Mouse (Mus musculus) embryonic facial prominence, embryonic 13.5 days (tissue): Measurements from ENCODE around the gene H2-Ke6. TPM values are rescaled to one million over a fixed set of nuclear protein-coding genes. Genes with fewer than 3 reads are reported as not detected.

Experiments
- ATAC-seq: fragments of 200-750 bp; cut with Nextera tagmentation; 2 replicates; pipeline ENCODE4 v1.8.0; 2017; ENCODE audit warnings: low read depth; ENCODE audit not compliant: insufficient number of reproducible peaks, insufficient read depth, low FRiP score, low TSS enrichment
- H3K27ac ChIP-seq: fragments of 300-500 bp; sonication (generic); 2 replicates; pipeline ENCODE4 v1.5.1; 2015; ENCODE audit warnings: moderate library complexity, mild to moderate bottlenecking, inconsistent platforms
- H3K27me3 ChIP-seq: fragments of 300-500 bp; sonication (generic); 2 replicates; pipeline ENCODE4 v1.6.1; 2015; ENCODE audit warnings: mild to moderate bottlenecking, inconsistent platforms
- H3K36me3 ChIP-seq: fragments of 300-500 bp; sonication (generic); 2 replicates; pipeline ENCODE4 v1.6.1; 2015; ENCODE audit warnings: mild to moderate bottlenecking, inconsistent platforms
- H3K4me1 ChIP-seq: fragments of 300-500 bp; sonication (generic); 2 replicates; pipeline ENCODE4 v1.6.1; 2015; ENCODE audit warnings: inconsistent platforms
- H3K4me2 ChIP-seq: fragments of 300-500 bp; sonication (generic); 2 replicates; pipeline ENCODE4 v1.6.1; 2015; ENCODE audit warnings: moderate library complexity, mild to moderate bottlenecking, inconsistent platforms
- H3K4me3 ChIP-seq: fragments of 300-500 bp; sonication (generic); 2 replicates; pipeline ENCODE4 v1.5.1; 2015; ENCODE audit warnings: mild to moderate bottlenecking, inconsistent platforms
- H3K9ac ChIP-seq: fragments of 300-500 bp; sonication (generic); 2 replicates; pipeline ENCODE4 v1.6.1; 2015; ENCODE audit warnings: mild to moderate bottlenecking, inconsistent platforms
- H3K9me3 ChIP-seq: fragments of 300-500 bp; sonication (generic); 2 replicates; pipeline ENCODE4 v1.6.1; 2016; ENCODE audit warnings: inconsistent platforms
- WGBS: fragments of 180-500 bp; shearing (Covaris S2); methylation state at CpG from one replicate; pipeline ENCODE4 v1.1.7; 2015; ENCODE audit warnings: mixed read lengths; 5-methylcytosine and 5-hydroxymethylcytosine counted together
- polyA plus RNA-seq: library from polyadenylated mRNA; unstranded; fragments of >200 nt; fragmentation: Nextera tagmentation; extraction: Ambion mirVana; gene quantifications from 2 replicates; pipeline ENCODE4 v1.2.1, GENCODE M21; 2015

The H2-Ke6 gene
- polyA plus RNA-seq, 1 experiment from 2014 or later = 58.8 TPM

DNA sequence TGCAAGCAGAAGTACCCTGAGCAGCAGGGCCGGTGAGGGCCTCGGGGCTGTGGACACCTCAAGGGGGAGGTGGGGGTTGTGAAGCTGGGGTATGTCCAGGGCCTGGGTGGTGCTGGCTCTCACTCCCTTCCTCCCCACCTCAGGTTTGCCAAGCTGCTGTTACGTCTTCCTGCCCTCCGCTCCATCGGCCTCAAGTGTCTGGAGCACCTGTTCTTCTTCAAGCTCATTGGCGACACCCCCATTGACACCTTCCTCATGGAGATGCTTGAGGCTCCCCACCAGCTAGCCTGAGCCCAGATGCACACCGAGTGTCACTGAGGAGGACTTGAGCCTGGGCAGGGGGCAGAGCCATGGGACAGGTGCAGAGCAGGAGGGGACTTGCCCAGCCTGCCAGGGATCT is 9.4 kb upstream of the H2-Ke6 start:
- Histone ChIP-seq H3K4me2 (no peak overlapping the region), H3K9ac (no peak overlapping the region), H3K4me1 (peaks cover 45% of the 10 kb centered on the region), H3K36me3 (peaks cover 46% of the 10 kb centered on the region), H3K27ac (peak overlapping the region; percentile 64; the same call in 1 of the 2 replicates), H3K27me3 (peaks cover 49% of the 10 kb centered on the region), H3K9me3 (no peaks in the 10 kb centered on the region), H3K4me3 (no peak overlapping the region)
- WGBS = 89% methylated on average over 7 of the region's 7 CpGs
- ATAC-seq = no peak

DNA sequence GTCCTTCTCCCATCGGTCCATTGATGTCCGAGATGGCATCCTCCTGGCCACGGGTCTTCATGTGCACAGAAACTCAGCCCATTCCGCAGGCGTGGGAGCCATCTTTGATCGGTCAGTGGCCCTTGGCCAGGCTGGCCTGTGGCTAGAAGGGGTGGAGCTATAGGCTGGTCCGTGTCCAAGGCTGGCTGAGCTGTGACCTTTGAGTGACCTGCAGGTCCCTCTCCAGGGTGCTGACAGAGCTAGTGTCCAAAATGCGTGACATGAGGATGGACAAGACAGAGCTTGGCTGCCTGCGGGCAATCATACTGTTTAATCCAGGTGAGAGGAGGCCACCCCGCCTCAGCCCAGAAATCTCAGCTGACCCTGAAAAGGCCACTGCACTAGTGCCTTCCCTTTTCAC is 8.8 kb upstream of the H2-Ke6 start:
- H3K4me3 ChIP-seq = no peak overlapping the region
- no peaks in the 10 kb centered on the region for H3K9me3 ChIP-seq
- H3K9ac ChIP-seq = no peak overlapping the region
- peaks cover 45% of the 10 kb centered on the region for H3K4me1 ChIP-seq
- H3K4me2 ChIP-seq = no peak overlapping the region
- H3K27me3 ChIP-seq = peaks cover 43% of the 10 kb centered on the region
- no peak for ATAC-seq
- H3K36me3 ChIP-seq = peaks cover 46% of the 10 kb centered on the region
- no peak overlapping the region for H3K27ac ChIP-seq
- WGBS = 79% methylated on average over 10 of the region's 10 CpGs

DNA sequence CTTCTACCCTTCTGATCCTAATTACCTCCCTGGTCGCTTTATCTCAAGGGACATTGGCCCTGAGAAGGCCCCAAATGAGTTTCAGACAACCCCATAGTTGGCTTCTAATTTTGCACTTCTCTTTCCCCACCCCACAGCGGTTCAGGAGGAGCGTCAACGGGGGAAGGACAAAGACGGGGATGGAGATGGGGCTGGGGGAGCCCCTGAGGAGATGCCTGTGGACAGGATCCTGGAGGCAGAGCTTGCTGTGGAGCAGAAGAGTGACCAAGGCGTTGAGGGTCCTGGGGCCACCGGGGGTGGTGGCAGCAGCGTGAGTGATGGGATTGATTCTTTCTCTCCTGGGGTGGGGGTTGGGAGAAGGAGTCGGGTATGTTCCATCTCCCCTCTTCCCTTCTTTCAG is 7.7 kb upstream of the H2-Ke6 start:
- WGBS = 82% methylated on average over 9 of the region's 9 CpGs
- peaks cover 46% of the 10 kb centered on the region for H3K36me3 ChIP-seq

DNA sequence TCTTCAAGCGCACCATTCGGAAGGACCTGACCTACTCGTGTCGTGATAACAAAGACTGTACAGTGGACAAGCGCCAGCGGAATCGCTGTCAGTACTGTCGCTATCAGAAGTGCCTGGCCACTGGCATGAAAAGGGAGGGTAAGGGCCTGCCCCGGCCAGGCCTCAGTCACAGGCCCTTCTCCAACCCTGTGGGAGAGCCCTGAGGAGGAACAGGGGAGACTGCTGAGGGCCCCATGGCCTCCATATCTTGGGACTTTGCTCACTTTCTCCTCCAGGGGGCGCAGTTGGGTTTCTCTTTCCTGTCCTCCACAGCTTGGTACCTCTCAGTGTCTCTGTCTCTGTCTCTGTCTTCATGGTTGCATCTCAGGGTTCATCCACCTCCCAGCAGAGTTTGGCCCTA is 6.2 kb upstream of the H2-Ke6 start:
- Histone ChIP-seq H3K27me3 (peaks cover 17% of the 10 kb centered on the region), H3K9me3 (no peaks in the 10 kb centered on the region), H3K9ac (no peak overlapping the region), H3K36me3 (peaks cover 58% of the 10 kb centered on the region), H3K4me3 (no peak overlapping the region), H3K4me2 (no peak overlapping the region), H3K4me1 (peaks cover 50% of the 10 kb centered on the region), H3K27ac (no peak overlapping the region; the same call in 1 of the 2 replicates)
- no peak for ATAC-seq
- WGBS = 80% methylated on average over 10 of the region's 10 CpGs

More for the DNA sequence above, 7.7 kb upstream of the H2-Ke6 start:
- Histone ChIP-seq H3K9me3 (no peaks in the 10 kb centered on the region), H3K4me2 (no peak overlapping the region), H3K27ac (no peak overlapping the region), H3K27me3 (peaks cover 31% of the 10 kb centered on the region), H3K9ac (no peak overlapping the region), H3K4me1 (peaks cover 43% of the 10 kb centered on the region), H3K4me3 (no peak overlapping the region)
- no peak for ATAC-seq

DNA sequence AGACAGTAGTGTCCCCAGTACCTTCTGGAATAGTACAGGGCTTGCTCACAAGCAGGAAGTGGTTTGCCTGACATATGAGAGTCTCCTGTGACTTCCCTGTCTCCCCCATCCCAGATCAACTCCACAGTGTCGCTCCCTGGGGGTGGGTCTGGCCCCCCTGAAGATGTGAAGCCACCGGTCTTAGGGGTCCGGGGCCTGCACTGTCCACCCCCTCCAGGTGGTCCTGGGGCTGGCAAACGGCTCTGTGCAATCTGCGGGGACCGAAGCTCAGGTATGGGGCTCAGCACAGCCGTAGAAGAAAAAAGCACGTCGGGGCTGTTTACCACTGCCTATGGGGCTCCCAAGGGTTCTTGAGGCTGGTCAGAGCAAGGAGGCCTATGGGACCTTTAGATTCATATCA is 5.6 kb upstream of the H2-Ke6 start:
- no peak for ATAC-seq
- H3K27ac ChIP-seq = no peak overlapping the region
- H3K27me3 ChIP-seq = peaks cover 11% of the 10 kb centered on the region
- 89% methylated on average over 9 of the region's 9 CpGs for WGBS
- peak overlapping the region; percentile 95; the same call in 1 of the 2 replicates for H3K9ac ChIP-seq
- peak overlapping the region; percentile 99 for H3K4me2 ChIP-seq
- H3K9me3 ChIP-seq = no peaks in the 10 kb centered on the region
- H3K4me1 ChIP-seq = peaks cover 50% of the 10 kb centered on the region
- peaks cover 64% of the 10 kb centered on the region for H3K36me3 ChIP-seq
- no peak overlapping the region for H3K4me3 ChIP-seq

DNA sequence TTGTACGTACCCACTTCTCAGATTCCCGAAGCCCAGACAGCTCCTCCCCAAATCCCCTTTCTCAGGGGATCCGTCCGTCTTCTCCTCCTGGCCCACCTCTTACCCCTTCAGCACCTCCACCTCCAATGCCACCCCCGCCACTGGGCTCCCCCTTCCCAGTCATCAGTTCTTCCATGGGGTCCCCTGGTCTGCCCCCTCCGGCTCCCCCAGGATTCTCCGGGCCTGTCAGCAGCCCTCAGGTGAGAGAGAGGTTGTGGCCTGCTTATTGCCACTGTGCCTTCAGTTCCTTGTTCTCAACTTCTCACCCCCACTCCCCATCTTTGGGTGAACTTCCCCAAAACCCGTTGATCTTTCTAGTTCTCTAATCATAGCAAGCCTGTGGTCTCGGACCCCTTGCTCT is 4.9 kb upstream of the H2-Ke6 start:
- Histone ChIP-seq H3K9ac (peak overlapping the region; percentile 95), H3K27ac (no peak overlapping the region), H3K36me3 (peaks cover 63% of the 10 kb centered on the region), H3K4me3 (peak overlapping the region; percentile 89), H3K4me1 (peaks cover 49% of the 10 kb centered on the region), H3K9me3 (no peaks in the 10 kb centered on the region), H3K4me2 (peak overlapping the region; percentile 99), H3K27me3 (peaks cover 5% of the 10 kb centered on the region)
- no peak for ATAC-seq
- 49% methylated on average over 9 of the region's 9 CpGs for WGBS

DNA sequence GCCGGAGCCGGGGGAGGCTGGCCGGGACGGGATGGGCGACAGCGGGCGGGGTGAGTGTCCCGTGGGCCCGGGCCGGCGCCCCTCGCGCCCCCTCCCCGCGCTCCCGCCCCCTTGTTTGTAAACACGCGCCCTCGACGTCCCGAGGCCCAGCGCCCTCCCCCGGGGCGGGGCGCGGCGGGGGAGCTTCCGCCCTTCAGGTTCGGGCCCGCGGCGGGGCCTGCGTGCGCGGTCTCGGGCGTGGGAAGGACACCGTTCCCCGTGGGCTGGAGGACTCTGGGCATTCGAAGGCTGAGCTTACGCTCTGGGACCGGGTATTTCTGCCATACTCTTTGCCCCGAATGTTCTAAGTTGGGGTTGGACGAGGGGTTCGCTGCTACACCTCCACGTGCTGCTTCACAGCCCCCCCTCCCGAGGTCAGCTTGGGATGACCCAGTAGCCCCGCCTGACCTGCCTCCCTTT is 4.3 kb upstream of the H2-Ke6 start:
- peaks cover 57% of the 10 kb centered on the region for H3K36me3 ChIP-seq
- no peak for ATAC-seq
- peak overlapping the region; percentile 99 for H3K4me2 ChIP-seq
- WGBS = under 1% methylated on average over 22 of the region's 48 CpGs
- no peaks in the 10 kb centered on the region for H3K9me3 ChIP-seq
- peak overlapping the region; percentile 96 for H3K27ac ChIP-seq
- H3K9ac ChIP-seq = peak overlapping the region; percentile 95
- H3K27me3 ChIP-seq = no peaks in the 10 kb centered on the region
- H3K4me1 ChIP-seq = peaks cover 47% of the 10 kb centered on the region
- H3K4me3 ChIP-seq = peak overlapping the region; percentile 89

DNA sequence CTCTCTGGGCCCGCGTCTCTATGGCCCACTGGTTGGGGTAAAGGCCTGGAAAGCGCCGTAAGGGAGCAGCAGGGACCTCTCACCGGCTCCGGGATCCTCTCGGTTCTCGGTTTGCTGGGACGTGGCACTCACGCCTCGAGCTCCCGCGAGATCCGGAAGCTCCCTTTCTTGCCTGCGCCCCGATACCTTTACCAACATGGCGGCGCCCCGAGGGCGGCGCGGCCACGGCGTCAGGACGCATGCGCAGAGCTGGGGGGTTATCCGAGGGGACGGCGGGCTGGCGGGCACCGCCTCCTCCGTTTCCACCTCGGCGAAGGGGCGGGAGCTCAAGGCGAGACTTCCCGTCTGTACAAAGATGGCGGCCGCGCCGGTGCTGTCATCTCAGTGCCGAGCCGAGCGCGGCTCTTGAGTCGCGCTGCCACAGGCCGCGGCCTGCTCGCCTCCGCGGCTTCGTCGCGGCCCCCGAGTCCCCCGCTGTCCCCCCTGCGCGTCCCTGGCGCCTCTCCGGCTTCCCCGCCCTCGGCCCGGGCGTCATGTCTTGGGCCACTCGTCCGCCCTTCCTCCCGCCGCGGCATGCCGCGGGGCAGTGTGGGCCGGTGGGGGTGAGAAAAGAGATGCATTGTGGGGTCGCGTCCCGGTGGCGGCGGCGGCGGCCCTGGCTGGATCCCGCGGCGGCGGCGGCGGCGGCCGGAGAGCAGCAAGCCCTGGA is 3.8 kb upstream of the H2-Ke6 start, which contains the start of the genes Slc39a7 and Rxrb:
Gene Slc39a7 (minus strand): TSS at position 218 of the 709 bp plus-strand sequence.
Gene Rxrb (plus strand): TSS at position 348 of the 709 bp plus-strand sequence.
- H3K27me3 ChIP-seq = no peaks in the 10 kb centered on the region
- ATAC-seq = peak; percentile 71
- peak within 1 kb of the TSS; percentile 99 for H3K4me2 ChIP-seq
- under 1% methylated on average over 87 of the region's 88 CpGs for WGBS
- peaks cover 53% of the 10 kb centered on the region for H3K4me1 ChIP-seq
- H3K36me3 ChIP-seq = peaks cover 51% of the 10 kb centered on the region
- peak within 1 kb of the TSS; percentile 95 for H3K9ac ChIP-seq
- peak within 1 kb of the TSS; percentile 96 for H3K27ac ChIP-seq
- H3K9me3 ChIP-seq = no peaks in the 10 kb centered on the region
- H3K4me3 ChIP-seq = peak within 1 kb of the TSS; percentile 89

DNA sequence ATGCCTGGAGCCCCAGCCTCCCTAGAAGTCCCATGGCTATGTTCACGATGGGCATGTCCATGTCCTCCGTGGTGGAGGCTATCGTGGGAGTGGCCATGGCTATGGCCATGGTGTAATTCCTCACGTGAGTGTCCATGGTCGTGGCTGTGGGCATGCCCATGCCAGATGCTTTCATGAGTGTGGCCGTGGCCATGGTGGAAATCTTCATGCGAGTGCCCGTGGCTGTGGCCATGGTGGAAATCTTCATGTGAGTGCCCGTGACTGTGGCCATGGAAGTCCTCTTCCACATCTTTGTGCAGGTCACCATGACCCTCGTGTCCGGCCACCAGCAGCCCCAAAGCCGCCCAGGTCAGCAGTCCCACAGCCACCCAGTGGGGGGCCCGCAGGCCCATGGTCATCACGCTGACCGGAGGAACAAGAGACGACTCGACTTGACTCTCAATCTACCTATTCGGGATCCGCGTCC is 3.0 kb upstream of the H2-Ke6 start:
- Histone ChIP-seq H3K27ac (peak overlapping the region; percentile 96), H3K9me3 (no peaks in the 10 kb centered on the region), H3K4me2 (peak overlapping the region; percentile 99), H3K9ac (peak overlapping the region; percentile 95), H3K4me1 (peaks cover 60% of the 10 kb centered on the region), H3K36me3 (peaks cover 44% of the 10 kb centered on the region), H3K27me3 (no peaks in the 10 kb centered on the region; the same call in 1 of the 2 replicates), H3K4me3 (peak overlapping the region; percentile 89)
- 5% methylated on average over 20 of the region's 20 CpGs for WGBS
- no peak for ATAC-seq

DNA sequence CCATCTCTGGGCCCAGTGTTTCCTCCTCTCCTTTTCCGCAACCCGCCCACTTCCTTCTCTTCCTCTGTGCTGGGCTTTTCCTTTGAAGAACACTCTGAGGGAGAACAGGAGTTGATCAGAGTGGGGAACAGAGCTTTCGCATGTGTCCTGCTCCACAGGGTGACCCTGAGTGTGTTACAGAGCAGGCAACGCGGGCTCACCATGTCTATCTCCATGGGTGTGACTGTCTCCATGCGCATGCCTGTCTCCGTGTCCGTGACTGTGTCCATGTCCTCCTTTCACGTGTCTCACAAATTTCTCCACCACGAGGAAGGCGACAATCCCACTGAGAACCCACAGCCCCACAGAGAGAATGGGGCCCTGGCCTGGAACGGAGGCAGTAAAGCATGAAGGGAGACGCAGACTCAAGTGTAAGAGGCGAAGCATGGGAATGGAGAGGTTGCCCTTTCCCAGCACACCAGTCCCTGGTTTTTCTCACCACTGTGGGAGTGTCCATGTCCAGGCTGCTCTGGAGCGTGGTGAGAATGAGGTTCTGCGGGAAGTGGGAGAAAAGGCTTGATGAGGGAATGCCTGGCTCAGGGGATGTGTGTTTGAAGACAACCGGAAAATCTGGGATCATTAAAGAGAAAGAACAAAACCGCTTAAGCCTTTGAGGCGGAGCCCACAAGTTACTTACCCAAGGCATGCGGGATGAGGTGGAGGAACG is 2.2 kb upstream of the H2-Ke6 start:
- peak overlapping the region; percentile 99 for H3K4me2 ChIP-seq
- 76% methylated on average over 21 of the region's 21 CpGs for WGBS
- H3K27ac ChIP-seq = no peak overlapping the region
- H3K9me3 ChIP-seq = no peaks in the 10 kb centered on the region
- peak overlapping the region; percentile 89 for H3K4me3 ChIP-seq
- peaks cover 68% of the 10 kb centered on the region for H3K4me1 ChIP-seq
- no peak for ATAC-seq
- peak overlapping the region; percentile 95 for H3K9ac ChIP-seq
- H3K27me3 ChIP-seq = no peaks in the 10 kb centered on the region; the same call in 1 of the 2 replicates
- peaks cover 35% of the 10 kb centered on the region for H3K36me3 ChIP-seq

DNA sequence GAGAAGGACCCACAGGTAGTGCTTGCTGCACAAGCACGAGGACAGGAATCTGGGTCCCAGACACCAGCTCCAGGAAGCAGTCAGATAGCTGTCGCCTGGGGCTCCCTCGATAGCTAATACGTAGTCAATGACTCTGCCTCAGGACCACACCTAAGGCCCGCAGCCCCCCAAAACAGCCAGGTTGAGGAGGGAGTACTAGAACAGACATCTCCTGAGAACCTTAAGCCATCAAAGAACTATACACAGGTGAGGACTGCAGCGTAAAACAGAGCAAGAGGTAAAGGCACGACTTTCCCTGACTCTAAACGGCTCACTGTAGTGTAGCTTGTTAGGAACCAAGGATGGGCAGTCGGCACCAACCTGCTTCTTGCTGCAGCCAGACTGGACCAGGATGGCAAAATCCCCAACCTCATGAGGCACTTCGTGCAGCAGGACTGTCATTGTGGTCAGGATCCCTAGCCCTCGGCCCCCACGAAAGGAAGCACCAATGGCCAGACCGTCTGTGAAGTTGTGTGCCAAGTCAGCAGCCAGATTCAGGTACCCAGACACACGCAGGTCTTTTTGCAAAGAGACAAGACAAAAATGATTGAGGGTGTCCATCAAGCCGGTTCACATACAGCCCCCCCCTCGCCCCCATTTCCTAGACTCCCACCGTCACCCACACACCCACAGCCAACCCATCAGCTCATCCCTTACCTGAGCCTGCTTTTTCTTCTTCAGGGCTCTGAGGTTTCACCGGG is 1.5 kb upstream of the H2-Ke6 start:
- H3K27ac ChIP-seq = peak overlapping the region; percentile 80; the same call in 1 of the 2 replicates
- H3K4me1 ChIP-seq = peaks cover 68% of the 10 kb centered on the region
- H3K9me3 ChIP-seq = no peaks in the 10 kb centered on the region
- no peak for ATAC-seq
- H3K4me3 ChIP-seq = peak overlapping the region; percentile 89
- no peaks in the 10 kb centered on the region; the same call in 1 of the 2 replicates for H3K27me3 ChIP-seq
- H3K4me2 ChIP-seq = peak overlapping the region; percentile 99
- 87% methylated on average over 18 of the region's 18 CpGs for WGBS
- peak overlapping the region; percentile 95 for H3K9ac ChIP-seq
- H3K36me3 ChIP-seq = peaks cover 30% of the 10 kb centered on the region
